Mouse (Mus musculus) E14TG2a.4 (cell line): Measurements from ENCODE around the gene Vav3.

ENCODE experiments used
- CTCF ChIP-seq: conservative IDR thresholded peaks from 2 replicates; pipeline ENCODE4 v1.5.1; 2014; ENCODE audit warnings: low read length
- NANOG ChIP-seq: IDR thresholded peaks from 2 replicates; pipeline ENCODE4 v1.6.1; 2014; ENCODE audit warnings: borderline replicate concordance, low read length, mixed read lengths
- POU5F1 ChIP-seq: IDR thresholded peaks from 2 replicates; pipeline ENCODE4 v1.6.1; 2014; ENCODE audit warnings: low read length, borderline replicate concordance

GRCm38 (mm10) chr3:109451966-109452365 lies 111.5 kb downstream of the Vav3 start:
- TF ChIP-seq CTCF (no peak), NANOG (no peak), POU5F1 (no peak)
